Mouse (Mus musculus) heart, adult 8-10 months (tissue): ENCODE data around the gene Glis2. TPM values are rescaled to one million over a fixed set of nuclear protein-coding genes. Genes with fewer than 3 reads are reported as not detected.

Source experiments
- DNase-seq: peaks from one replicate; pipeline ENCODE4 v3.0.0; 2022; ENCODE audit warnings: low spot score
- total RNA-seq, 4 experiments: library from RNA; stranded (reverse); gene quantifications; 2 replicates each; pipeline ENCODE4 v1.2.4; 2022

The Glis2 gene
- total RNA-seq, 4 experiments from 2014 or later = 7.3 to 13.5 (median 9.5) TPM

GRCm38 (mm10) chr16:4656571-4657081 lies 62.1 kb downstream of the Glis2 start:
- DNase-seq = no peak

- DNase-seq = no peak
These were observed 64.3 kb downstream of the Glis2 start for GRCm38 (mm10) chr16:4658781-4659245.

- no peak for DNase-seq
These were observed 64.8 kb downstream of the Glis2 start for GRCm38 (mm10) chr16:4659326-4659725.

GRCm38 (mm10) chr16:4661605-4662004 lies 67.1 kb downstream of the Glis2 start:
- DNase-seq = no peak

GRCm38 (mm10) chr16:4663806-4664205 lies 69.3 kb downstream of the Glis2 start:
- DNase-seq = no peak

GRCm38 (mm10) chr16:4665726-4666125 lies 71.2 kb downstream of the Glis2 start:
- no peak for DNase-seq

- peak; percentile 88 for DNase-seq
These were observed 72.8 kb downstream of the Glis2 start for GRCm38 (mm10) chr16:4667190-4667808.

- DNase-seq = no peak
These were observed 75.8 kb downstream of the Glis2 start for GRCm38 (mm10) chr16:4670317-4670716.

- DNase-seq = no peak
These were observed 79.6 kb downstream of the Glis2 start for GRCm38 (mm10) chr16:4674091-4674490.

Other genes starting within 250 kb of the Glis2 start
- gene Adcy9, start 174.2 kb upstream of the Glis2 start, total RNA-seq = 10 to 100 TPM; 21.7 to 24.0 (median 23.2) TPM
- gene Srl, start 52.9 kb upstream of the Glis2 start, total RNA-seq = 100 to 1,000 TPM; 705 to 904 (median 868) TPM
- gene Tfap4, start 34.9 kb upstream of the Glis2 start, total RNA-seq = 1 to 10 TPM; 2.8 to 6.2 (median 3.6) TPM
- gene Pam16, start 30.3 kb downstream of the Glis2 start, total RNA-seq = 100 to 1,000 TPM; 145 to 188 (median 160) TPM
- gene Vasn, start 45.2 kb downstream of the Glis2 start, total RNA-seq = 1 to 10 TPM; 6.9 to 9.3 (median 8.1) TPM
- gene Dnaja3, start 45.3 kb downstream of the Glis2 start, total RNA-seq = 100 to 1,000 TPM; 146 to 154 (median 153) TPM
- gene Coro7, start 85.1 kb downstream of the Glis2 start, total RNA-seq = 10 to 100 TPM; 11.3 to 16.1 (median 15.4) TPM
- 1 to 10 TPM; 1.7 to 2.1 (median 2.0) TPM for gene Nmral1, start 124.6 kb downstream of the Glis2 start, total RNA-seq
- gene Hmox2, start 131.6 kb downstream of the Glis2 start, total RNA-seq = 10 to 100 TPM; 70.0 to 78.7 (median 75.8) TPM
- gene Cdip1, start 195.6 kb downstream of the Glis2 start, total RNA-seq = 10 to 100 TPM; 61.1 to 68.9 (median 65.8) TPM
- gene 4930562C15Rik, start 240.7 kb downstream of the Glis2 start, total RNA-seq = not detected